Mouse (Mus musculus): ENCODE results near the gene Prlhr.

DNA sequence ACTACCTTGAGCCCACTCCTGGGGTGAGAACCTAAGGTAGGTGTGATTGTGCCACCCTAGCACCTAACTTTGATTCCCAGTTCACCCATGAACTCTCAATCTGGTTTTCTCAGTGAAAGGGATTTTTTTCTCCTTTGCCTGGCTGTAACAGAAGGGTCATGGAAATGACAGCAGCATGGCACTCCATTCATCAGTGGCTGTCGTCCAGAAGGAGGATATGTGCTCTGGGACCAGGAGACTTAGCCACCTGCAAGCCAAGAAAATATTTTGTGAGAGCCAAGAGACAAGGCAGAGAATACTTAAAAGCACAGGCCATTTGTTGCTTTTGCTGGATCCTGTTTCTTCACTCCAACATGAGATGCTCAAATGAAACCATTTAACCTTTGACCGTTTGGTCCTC, 6.6 kb downstream of the Prlhr start:
- TF ChIP-seq POLR2A (IDR thresholded peaks at IDR 0.05; ENCODE audit: insufficient read depth, low read depth, low read length) (no peak), CTCF (IDR thresholded peaks at IDR 0.05) (no peak), EP300 (IDR thresholded peaks at IDR 0.05; ENCODE audit: insufficient read depth, low read depth, low read length) (no peak)

Measured in heart, adult 2 months (tissue).